Mouse (Mus musculus) c-Kit-positive CD71-positive TER-119-positive erythroid progenitor cells, embryonic 14.5 days (primary cell): Measurements from ENCODE around the gene Grin2d.

Source experiments
- DNase-seq: peaks from one replicate; pipeline ENCODE4 v3.0.0-alpha.2; 2013; ENCODE audit warnings: low spot score

Grin2d gene

DNA sequence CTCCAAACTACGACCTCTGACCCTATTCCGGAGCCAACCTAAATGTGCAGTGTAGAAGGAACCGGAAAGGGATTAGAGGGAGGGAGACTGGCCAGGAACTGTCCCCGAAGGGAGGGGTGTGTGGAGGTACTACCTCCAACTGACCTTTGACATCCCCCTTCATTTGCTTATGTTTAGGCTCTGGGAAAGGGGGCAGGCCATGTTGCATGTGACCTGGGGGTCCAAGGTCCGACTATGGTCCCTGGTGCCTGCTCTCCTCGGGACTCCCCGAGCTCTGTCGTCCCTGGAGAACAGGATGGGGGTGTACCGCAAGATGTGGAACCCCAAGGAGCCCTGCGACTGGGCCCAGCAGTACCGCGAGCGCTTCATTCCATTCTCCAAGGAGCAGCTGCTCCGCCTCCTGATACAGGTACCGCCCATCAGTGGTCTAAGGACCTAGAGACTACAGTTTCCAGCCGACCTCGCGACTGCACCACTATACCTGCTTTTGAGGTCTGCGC, 19.1 kb upstream of the Grin2d start:
- DNase-seq: peak; percentile 61

DNA sequence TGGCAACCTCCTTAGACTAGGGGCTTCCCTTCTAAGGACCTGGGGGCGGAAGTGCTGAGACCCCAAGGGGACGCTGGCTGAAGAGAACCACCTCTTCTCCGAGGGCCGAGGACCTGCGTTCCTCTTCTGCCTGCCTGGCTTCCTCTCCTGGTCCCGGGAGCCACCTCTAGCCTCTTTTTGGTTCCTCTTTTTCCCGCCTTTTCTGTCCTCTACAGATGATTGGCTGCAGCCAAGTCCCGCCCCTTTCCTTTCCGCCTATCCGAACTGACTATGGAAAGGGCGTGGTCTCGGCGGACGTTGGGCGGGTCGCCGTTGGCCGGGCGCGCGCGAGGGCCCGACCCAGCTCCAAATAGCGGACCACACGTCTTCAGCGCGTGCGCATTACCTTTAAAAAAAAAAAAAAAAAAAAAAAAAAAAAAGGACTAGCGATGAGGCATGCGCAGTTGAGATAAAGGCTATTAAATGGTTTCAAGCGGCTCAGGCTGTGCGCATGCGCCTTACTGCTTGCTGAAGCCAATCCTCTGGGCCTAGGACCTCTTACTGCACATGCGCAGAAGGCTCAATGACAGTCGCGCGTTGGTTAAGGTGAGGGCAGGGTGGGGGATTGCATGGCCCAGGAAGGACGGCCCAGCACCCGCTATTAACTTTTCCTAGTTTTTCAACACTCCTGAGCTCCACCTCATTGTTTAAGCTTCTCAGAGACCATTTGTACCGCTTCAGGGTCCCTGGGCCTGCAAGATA, 18.5 kb upstream of the Grin2d start, which contains the start of the genes Syngr4 and Tmem143:
Gene Syngr4, minus strand, starts transcription at position 198 of the 741 bp plus-strand sequence.
Gene Tmem143, plus strand, starts transcription at position 425 of the 741 bp plus-strand sequence.
- DNase-seq: peak; percentile 99

DNA sequence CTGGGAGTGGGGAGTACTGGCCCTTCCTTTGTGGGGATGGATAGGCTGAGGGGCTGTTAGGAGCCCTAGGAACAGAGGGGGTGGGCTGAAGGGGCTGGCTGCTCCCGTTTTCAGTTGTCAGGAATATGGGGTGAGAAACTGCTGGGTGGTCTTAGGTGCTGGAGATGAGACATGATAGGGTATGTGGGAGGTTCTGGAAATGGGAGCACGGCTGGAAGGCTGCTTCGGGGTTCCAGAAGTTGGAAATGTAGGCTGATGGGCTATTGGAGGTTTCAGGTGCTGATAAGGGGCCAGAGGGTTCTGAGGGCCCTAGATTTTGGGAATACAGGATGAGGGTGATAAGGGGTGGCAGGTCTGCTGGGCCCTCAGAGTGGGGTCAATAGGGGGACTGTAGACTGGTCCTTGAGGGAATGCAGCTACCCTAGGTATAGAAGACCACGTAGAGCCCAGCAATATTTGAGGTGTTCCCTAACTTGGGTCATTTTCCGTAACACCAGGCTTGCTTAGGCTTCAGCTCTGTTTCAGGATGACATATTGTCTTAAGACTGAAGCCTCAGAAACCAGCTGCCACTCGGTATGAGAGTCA, 17.8 kb upstream of the Grin2d start:
- no peak for DNase-seq

DNA sequence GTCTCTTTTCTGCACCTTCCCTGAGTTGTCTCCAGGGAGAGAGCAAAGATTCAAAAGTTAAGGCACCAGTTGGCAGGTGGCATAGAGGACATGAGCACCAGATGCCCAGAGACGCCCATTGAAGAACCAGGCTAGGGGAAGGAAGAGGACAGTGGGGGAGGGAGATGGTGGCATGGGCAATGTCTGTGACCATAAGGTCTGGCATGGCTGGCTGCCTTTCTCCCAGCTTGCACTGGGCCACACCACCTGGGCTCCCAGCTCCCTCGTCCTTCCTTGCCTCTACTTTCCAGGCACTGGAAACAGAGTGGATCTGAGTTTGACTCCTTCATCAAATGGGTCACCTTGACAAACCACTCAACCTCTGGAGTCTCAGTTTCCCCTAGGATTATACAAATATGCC, 14.5 kb upstream of the Grin2d start:
- no peak for DNase-seq

DNA sequence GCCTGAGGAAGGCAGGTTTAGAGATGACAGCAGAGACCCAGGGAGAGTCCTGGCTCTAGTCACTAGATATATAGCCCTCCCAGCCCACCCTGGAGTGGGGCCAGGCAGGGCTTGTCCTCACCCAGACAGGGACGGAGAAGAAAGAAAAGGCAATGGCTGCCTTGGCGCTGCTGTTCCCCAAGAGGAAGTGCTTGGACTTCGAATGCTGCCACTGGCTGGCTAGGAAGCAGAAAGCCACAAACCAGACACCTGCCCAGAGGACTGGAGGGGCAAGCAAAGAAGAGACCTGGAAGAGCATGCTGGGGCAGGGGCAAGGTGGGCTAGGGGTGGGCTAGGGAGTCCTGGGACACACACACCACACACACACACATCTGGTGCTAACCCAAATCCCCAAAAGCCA, 9.1 kb upstream of the Grin2d start:
- no peak for DNase-seq

DNA sequence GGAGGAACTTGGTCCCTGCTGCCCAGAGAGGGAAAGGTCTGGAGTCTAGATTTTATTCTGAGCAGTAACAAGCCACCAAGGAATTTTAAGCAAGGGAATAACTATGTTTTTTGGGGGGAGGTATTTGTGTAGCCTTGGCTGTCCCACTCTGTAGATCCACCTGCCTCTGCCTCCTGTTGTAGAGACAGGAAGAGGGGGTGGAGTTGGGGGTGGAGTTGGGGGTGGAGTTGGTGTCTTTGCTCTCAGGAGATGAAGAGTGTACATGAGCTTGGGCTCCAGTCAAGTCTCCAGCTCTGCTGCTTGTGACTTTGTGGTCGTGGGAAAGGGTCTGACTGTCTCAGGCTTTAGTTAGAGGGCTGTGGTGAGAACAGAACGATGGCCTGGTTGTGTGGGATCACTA, 2.8 kb upstream of the Grin2d start:
- no peak for DNase-seq

DNA sequence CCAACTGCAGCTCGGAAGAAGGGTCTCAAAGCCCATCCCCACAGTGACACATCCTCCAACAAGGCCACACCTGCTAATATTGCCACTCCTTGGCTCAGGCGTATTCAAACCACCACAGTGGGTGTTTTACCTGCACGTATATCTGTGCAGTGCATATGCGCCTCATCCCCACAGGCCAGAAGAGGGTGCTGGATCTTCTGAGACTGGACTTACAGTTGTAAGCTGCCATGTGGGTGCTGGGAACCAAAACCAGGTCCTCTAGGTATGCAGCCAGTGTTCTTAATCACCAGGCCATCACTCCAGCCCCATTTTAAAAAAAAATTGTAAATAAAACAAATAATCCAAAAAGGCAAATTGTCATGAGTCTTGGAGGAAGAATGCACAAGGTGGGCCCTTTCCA, 2.4 kb upstream of the Grin2d start:
- no peak for DNase-seq

DNA sequence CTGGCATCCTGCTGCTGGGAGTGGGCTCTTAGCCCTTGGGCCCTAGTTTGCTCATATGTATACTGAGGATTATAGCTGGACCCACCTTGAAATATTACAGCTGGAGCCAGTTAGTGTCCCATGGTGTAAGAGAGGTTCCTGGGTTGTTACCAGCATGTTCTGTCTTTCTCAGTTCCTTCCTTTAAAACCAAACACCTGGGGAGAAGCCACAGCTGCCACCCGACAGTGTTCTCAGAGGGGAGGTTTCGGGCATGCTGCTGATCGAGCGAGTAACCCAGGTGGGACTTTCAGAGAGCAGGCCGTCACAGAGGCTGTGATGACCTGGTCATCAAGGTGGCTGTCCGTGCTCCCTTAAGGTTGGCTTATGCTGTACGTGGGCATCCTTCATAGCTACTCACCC, 1.3 kb downstream of the Grin2d start:
- DNase-seq: no peak

DNA sequence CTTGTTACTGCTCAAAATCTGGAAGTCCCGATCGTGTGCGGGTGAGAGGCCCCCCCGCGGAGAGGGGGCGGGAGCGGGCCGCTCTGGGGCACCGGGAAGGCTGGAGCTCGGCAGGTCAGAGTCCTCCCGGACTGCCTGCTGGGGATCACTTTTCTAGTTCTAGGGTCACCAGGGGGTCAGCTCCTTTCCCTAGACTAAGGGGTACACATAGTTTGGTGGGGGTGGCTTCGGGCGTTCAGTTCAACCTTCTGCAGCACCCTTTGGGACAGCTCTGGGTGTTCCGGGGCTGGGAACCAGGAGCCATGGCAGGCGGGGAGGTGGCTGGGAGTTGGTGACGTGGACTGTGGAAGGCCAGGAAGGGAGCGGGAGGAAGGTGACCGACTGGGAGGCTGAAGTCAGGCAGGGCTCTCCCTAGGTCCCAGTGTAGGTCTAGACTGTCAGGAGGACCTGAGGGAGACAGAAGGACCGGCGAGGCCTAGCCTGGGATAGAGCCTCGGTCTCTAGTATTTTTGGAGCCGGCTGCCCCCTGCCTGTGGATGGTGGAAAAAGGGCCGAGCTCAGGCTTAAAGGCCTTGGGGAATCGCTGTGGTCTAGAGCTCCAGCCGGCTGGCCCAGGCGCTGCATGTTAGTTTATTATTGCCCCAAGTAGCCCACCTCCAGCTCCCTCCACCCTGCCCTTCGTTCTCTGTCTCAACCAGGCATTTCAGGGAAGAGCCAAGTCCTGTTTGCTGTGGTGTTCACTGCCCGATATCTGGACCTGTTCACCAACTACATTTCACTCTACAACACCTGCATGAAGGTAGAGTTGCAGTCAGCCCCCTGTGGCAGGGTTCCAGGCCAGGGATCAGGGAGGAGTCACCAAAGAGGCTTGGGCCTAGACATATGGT, 4.9 kb downstream of the Grin2d start:
- DNase-seq: peak; percentile 66

DNA sequence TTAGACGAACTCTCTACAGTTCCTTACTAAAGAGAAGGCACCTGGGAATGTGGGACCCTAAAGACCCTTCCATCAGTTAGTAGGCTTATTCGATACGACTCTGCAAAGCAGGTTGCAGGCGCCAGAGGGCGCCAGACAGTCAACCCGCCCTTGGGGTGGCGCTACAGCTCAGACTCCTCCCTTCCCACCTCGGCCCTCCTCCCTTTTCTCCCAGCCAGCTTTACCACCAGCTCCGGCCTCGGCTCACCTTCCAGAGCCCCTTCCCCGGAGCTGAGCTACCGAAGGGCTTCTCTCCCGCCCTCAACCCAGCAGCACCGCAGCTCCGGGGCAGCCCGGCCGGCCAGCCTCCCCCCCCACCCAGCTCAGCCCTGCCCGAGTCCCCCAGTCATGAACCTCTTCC, 5.6 kb downstream of the Grin2d start, which contains the start of gene Kdelr1:
Gene Kdelr1, plus strand, starts transcription at position 149 of the 400 bp plus-strand sequence.
- peak; percentile 87 for DNase-seq

DNA sequence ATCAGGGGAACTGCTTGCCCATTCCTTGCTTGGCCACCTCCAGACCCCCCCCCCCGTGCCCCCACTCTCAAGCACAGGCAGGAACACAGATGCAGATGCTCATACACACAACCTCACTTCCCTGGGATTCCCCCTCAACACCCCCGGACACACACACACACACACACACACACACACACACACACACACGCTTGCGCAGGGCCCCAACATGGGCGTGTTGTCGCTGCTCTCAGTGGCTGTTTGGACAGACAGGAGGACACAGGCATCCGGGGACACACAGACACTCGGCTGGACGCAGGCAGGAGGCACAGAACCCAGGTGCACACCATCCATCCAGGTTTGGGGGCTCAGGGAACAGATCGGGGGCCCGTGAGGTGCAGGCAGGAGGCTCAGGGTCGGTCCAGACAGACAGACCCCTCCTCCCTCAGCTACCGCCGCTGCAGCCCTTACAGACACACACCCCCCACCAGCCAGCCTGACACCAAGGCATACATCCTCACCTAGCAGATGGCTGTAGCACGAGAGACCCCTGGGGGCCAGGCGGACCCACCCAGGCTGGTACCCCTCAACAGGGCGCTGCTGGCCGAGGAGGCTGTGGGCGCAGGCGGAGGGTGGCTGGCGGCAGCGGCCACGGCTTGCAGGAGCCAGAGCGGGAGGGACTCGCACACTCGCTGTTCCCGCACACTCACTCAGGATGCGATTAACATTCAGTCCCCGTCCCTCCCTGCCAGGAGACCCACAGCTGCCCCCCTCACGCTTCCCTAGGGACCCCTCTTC, 7.7 kb downstream of the Grin2d start:
- DNase-seq: no peak

DNA sequence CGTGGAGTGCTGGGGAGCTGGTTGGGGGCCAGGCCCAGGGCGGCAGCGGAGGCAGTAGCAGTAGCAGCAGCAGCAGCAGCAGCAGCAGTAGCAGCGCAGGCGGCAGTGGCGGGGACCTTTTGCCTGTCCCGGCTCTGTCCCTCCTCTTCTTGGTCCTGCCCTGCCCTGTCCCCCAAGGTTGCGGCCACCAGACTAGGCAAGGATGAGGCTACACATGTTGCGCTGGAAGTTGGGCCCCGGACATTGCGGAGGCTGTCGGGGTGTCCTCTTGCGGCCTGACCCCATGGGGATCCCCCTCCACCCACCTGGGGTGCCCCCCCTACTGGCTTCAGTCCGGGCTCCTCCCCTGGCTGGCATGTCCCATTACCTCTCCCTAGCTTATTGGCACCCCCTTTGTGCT, 8.4 kb downstream of the Grin2d start:
- DNase-seq: no peak

DNA sequence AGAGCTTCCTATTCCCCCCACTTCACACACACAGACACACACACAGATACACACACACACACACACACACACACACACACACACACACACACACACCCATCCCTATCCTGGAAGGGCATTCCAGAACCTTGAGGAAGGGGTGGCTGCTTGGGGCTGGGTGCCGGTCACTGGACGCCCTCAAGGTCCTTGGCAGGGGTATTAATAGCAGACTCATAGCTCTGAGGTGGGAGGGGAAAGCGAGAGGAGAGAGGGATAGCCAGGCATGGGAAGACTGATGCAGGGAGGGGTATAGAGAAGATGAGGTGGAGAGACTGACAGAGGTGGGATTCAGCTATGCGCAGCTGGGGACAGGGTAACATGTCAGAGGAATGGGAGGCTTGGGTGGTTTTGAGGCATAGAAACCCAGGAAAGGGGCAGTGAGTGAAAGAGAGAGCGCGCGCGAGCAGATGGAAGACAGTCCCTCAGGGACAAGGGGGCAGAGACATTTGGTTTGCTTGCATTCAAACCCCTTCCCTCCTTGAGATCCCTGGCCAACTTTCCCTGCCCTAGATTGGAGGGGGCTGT, 9.0 kb downstream of the Grin2d start:
- DNase-seq: no peak

DNA sequence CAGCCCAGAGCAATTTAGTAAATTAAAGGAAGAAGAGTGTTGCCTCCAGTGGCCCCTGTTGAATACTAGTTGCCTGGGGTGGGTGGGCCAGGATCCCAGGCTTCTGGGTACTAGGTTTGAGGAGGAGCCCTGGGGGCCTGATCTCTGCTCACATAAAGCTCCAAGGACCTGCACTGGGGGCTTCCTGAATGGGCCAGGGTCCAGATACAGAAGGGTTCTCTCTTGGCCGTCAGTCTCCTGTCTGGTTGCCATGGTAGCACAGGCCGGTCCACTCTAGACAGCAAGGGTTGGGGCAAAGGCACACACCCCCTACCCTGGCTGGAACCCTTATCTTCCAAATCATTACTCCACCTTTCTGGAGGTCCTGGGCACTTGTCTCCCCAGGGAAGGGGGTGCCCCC, 10.3 kb downstream of the Grin2d start:
- DNase-seq: no peak

DNA sequence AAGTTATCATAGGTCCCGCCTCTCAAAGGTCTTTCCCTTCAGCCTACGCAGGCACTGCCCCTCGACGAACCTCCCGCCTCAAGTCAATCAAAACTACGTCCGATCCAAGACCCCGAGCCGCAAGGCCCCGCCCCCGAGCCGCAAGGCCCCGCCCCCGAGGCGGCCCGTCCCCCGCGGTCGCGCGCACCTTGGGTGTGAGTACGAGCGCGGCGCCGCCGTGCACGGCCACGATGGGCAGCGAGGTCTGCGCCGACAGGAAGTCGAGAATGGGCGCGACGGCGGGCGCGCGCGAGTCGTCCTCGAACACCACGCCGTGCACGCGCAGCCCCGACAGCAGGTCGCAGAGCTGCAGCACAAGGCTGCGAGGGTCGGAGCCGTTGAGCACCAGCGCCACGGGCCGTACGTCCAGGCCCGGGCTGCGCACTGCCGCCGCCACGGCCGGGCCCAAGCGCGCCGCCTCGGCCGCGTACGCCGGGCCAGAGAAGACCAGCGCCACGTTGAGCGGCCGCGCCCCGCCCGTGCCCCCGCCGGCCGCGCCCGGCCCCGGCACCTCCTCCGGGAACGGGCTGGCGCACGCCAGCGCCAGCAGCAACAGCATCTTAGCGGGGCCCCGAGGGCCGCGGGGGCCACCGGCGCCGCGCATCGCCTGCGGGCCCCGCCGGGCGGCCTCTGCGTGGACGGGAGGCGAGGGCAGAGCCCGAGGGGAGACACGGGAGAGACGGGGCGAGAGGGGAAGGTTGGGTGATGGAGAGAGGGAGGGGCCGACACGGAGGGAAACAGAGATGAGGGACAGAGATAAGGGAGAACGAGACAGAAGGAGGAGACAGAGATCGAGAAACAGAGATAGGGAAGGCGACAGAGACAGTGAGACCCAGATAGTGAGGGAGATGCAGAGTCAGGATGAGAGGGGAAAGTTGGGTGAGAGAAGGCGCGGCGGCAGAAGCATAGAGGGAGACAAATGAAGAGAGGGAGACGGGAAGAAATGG, 12.0 kb downstream of the Grin2d start:
- DNase-seq: peak; percentile 60

DNA sequence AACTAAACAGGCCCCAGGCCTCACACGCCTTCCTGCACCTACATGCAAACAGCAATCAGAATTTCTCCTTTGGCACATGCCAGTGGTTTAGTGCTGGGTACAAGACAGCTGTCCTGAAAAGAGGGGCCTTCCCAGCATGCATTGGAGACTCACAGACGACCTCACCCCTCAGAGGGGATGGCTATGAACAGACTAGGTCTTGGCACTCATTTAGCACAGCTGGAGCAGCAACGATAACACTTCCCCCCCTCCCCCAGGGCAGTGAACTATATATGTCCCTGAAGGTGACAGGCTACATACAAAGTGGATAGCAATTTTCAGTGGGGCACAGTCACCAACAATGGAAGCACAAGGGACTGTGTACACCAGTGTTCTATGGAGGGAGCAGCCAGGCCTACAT, 13.7 kb downstream of the Grin2d start:
- DNase-seq: no peak

DNA sequence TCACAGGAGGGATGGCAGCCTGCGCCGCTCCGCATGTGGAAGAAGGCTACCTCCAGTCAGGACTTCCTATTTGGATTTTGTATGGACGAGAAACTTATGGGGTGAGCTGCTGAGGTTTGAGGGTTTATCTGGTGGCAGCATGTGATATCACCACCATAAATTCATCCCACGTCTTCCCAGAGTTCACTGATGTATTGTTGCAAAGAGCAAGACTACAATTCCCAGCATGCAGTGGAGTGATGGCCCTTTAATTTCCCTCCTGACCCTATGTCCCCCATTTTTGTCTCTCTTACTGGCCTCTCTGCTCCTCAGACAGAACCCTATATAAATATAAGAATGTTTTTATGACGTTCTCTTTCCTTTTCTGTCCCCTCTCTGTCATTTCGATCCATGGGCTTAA, 15.4 kb downstream of the Grin2d start:
- DNase-seq: no peak

DNA sequence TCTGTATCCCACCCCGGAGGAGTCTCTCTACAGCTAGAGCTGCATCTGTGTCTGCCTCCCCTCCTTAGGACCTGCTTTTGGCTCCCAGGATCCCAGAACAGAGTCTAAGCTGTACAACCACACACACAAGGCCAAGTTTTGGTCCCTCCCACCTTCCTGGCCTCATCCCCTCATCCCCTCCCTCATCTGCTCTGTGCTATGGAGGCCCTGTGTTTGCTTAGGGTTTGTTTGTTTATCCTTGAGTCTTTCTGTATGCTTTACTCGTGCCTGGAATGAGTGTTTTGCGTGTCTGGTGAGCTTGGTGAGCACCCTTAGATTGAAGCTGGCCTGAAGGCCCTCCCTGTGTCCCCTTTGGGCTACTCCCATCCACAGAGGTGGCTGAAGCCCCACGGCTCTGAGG, 19.2 kb downstream of the Grin2d start:
- DNase-seq: no peak

DNA sequence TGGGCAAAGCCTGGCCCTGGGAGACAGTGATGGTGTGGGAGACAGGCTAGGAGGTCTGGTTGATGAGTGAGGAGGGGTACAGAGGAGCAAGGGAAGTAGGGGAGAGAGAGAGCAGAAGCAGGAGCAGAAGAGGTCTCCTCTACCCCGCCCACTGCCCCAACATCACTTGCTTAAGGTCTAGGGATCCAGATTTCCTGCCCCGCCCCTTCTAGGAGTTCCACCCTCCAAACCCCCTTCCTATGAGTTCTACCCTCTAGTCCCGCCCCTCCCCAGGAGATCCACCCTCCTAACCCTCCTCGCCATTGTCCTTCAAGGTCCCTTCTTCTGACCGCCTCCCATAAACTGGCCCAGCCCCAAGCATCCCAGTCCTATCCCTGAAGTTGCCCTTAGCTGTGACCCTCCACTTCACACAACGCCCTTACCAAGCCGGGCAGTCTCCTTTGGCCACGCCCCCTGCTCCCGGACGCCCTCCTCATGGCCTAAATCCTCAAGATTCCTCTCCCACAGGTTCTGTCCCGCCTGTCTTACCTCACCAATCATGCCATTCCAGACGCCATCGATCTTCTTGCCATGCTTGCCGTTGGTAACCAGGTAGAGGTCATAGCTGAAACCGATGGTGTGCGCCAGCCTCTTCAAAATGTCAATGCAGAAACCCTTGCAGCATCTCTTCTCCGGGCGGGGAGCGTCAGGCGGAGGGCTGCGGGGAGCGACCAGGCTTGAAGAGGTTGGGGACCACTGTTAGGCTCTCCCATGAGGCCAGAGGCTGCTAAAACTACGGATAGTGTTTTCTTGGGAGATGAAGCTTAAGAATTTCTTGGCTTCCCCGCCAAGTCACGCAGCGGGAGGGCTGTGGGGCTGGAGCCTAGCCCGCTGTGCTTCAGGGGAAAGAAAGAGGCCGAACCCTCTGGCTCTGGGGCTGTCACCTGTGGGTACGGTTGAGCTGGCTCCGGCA, 21.0 kb downstream of the Grin2d start:
- no peak for DNase-seq
